Mouse (Mus musculus) liver, adult 2 months (tissue): ENCODE data around the gene Erp29. TPM values are rescaled to one million over a fixed set of nuclear protein-coding genes. Genes with fewer than 3 reads are reported as not detected.

Experiments
- DNase-seq: peaks from one replicate; pipeline ENCODE4 v3.0.0-alpha.2; 2011; ENCODE audit warnings: low read depth, low spot score; ENCODE audit errors: extremely low read depth
- H3K27ac ChIP-seq: fragments of 200-500 bp; replicated peaks from 2 replicates; pipeline ENCODE4 v1.5.1; 2012; ENCODE audit warnings: low read depth, mild to moderate bottlenecking, control low read depth, inconsistent platforms, low read length; ENCODE audit not compliant: insufficient read depth
- H3K27me3 ChIP-seq: fragments of 200-500 bp; 2 replicates; pipeline ENCODE4 v1.6.1; 2012; ENCODE audit warnings: mild to moderate bottlenecking, moderate library complexity, low read length, inconsistent platforms; ENCODE audit not compliant: control insufficient read depth, insufficient read depth
- H3K36me3 ChIP-seq: fragments of 200-500 bp; 2 replicates; pipeline ENCODE4 v1.6.1; 2012; ENCODE audit warnings: low read length, inconsistent platforms; ENCODE audit not compliant: control insufficient read depth, insufficient read depth
- H3K4me1 ChIP-seq: fragments of 200-500 bp; 2 replicates; pipeline ENCODE4 v1.6.1; 2011; ENCODE audit warnings: low read length; ENCODE audit not compliant: control insufficient read depth, insufficient read depth
- H3K4me3 ChIP-seq: fragments of 200-500 bp; 2 replicates; pipeline ENCODE4 v1.5.1; 2011; ENCODE audit warnings: low read depth, mild to moderate bottlenecking, control low read depth, low read length, moderate library complexity; ENCODE audit not compliant: insufficient read depth
- H3K79me2 ChIP-seq: fragments of 200-500 bp; 2 replicates; pipeline ENCODE4 v1.6.1; 2012; ENCODE audit warnings: inconsistent platforms, mild to moderate bottlenecking, low read length, moderate library complexity; ENCODE audit not compliant: control insufficient read depth, insufficient read depth
- H3K9ac ChIP-seq: fragments of 200-500 bp; 2 replicates; pipeline ENCODE4 v1.6.1; 2012; ENCODE audit warnings: low read depth, mild to moderate bottlenecking, control low read depth, inconsistent platforms, low read length
- CTCF ChIP-seq: fragments of 200-500 bp; IDR thresholded peaks from 2 replicates; pipeline ENCODE4 v1.5.1; 2011; ENCODE audit warnings: low read depth, low read length, control low read depth
- POLR2A ChIP-seq: fragments of 200-500 bp; IDR thresholded peaks from 2 replicates; pipeline ENCODE4 v1.6.1; 2011; ENCODE audit warnings: low read length, control low read depth; ENCODE audit not compliant: insufficient read depth; ENCODE audit errors: extremely low read depth
- WGBS: fragments of 180-500 bp; shearing (Covaris S2); methylation state at CpG from one replicate; pipeline ENCODE4 v1.1.7; 2018; 5-methylcytosine and 5-hydroxymethylcytosine counted together
- polyA plus RNA-seq: library from polyadenylated mRNA; depleted of rRNA; stranded (reverse); fragments of >200 nt; gene quantifications from 2 replicates; pipeline ENCODE4 v1.2.3, GENCODE M21; 2012
- total RNA-seq: library from RNA; depleted of rRNA; stranded (reverse); fragments of >200 nt; gene quantifications from 2 replicates; pipeline ENCODE4 v1.2.3, GENCODE M21; 2014

Gene Erp29
- total and polyA plus RNA-seq, 2 experiments: 21.9 to 27.1 TPM

DNA sequence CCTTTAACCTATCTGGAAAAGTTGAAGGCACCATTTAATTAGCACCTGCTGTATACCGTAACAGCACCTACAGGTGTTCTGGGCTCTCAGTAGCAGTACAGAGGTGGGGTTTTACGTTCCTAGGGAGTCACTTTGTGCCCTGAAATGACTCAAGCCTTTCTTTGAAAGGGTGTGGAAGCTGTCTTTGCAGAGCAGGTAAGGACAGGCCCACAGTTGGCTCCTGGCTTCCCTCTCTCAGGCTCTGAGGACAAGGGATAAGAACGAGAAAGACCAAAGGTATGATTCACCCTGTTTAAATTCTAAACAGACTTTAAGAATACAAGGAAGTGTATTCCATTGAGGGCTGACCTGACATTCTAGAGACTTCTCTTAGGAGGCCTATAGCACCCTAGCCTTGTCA, 58.9 kb downstream of the Erp29 start:
- no peak overlapping the region for H3K27ac ChIP-seq
- no peak for DNase-seq
- H3K4me1 ChIP-seq: no peaks in the 10 kb centered on the region
- no peak overlapping the region for H3K4me3 ChIP-seq
- peaks cover 6% of the 10 kb centered on the region; the same call in 1 of the 2 replicates for H3K79me2 ChIP-seq
- H3K27me3 ChIP-seq: no peaks in the 10 kb centered on the region
- H3K9ac ChIP-seq: no peak overlapping the region
- H3K36me3 ChIP-seq: no peaks in the 10 kb centered on the region
- no peak for TF ChIP-seq POLR2A
- no peak for TF ChIP-seq CTCF
- WGBS: 79% methylated on average over 3 of the region's 3 CpGs

DNA sequence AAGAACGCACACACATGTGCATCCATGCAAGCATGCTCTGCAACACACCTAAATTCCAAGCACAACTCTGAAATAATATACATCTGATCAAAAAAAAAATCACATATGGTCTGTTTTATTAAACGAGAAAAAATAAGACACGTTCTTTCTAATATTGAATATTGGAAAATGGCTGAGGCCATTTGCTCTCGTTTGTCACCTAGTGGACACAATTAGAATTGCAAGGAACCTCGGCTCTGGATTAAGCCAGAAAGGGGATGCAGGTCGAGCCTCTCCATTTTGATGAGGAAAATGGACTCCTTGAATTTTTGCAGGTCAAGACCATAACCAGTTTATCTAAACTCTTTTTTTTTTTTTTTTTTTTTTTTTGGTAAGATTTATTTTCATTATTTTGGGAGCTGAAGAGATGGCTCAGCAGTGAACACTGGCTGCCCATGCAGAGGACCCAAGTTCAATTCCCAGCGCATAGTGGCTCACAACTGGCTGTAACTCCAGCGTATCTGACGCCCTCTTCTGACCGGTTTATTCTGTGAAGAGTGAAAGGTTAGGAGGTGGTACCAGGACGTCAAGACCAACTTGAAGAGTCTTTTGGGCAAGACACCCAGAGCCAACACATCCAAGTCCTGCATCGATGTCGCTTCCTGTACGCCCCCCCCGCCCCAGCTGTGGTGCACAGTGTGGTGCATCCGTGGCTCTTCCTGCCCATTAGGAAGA, 59.5 kb downstream of the Erp29 start:
- DNase-seq: peak; percentile 40
- H3K9ac ChIP-seq: no peak overlapping the region
- H3K4me1 ChIP-seq: no peaks in the 10 kb centered on the region
- H3K4me3 ChIP-seq: no peak overlapping the region
- no peaks in the 10 kb centered on the region for H3K36me3 ChIP-seq
- 0 out of 2 replicates have a peak, but pooled peaks cover under 1% of the 10 kb centered on the region for H3K79me2 ChIP-seq
- peak; percentile 50 for TF ChIP-seq CTCF
- TF ChIP-seq POLR2A: no peak
- H3K27ac ChIP-seq: no peak overlapping the region
- WGBS: 48% methylated on average over 16 of the region's 16 CpGs
- H3K27me3 ChIP-seq: no peaks in the 10 kb centered on the region

DNA sequence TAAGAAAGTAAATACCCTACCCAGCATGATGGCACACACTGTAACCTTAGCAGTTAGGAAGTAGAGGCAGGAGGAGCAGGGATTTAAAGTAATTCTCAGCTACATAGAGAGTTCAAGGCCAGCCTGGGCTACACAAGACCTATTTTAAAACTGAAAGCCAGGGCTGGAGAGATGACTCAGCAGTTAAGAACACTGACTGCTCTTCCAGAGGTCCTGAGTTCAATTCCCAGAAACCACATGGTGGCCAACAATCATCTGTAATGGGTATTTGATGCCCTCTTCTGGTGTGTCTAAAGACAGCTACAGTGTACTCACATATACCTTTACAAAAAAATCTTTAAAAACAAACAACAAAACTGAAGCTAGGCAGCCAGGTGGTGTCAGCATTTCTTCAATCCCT, 62.6 kb downstream of the Erp29 start:
- H3K9ac ChIP-seq: no peak overlapping the region
- H3K27me3 ChIP-seq: no peaks in the 10 kb centered on the region
- H3K36me3 ChIP-seq: no peaks in the 10 kb centered on the region
- no peak for TF ChIP-seq POLR2A
- no peak for TF ChIP-seq CTCF
- H3K27ac ChIP-seq: 0 out of 2 replicates have a peak overlapping the region, but pooled peaks have one; percentile 33
- no peak for DNase-seq
- H3K4me1 ChIP-seq: peaks cover 6% of the 10 kb centered on the region
- H3K4me3 ChIP-seq: no peak overlapping the region
- H3K79me2 ChIP-seq: no peaks in the 10 kb centered on the region

DNA sequence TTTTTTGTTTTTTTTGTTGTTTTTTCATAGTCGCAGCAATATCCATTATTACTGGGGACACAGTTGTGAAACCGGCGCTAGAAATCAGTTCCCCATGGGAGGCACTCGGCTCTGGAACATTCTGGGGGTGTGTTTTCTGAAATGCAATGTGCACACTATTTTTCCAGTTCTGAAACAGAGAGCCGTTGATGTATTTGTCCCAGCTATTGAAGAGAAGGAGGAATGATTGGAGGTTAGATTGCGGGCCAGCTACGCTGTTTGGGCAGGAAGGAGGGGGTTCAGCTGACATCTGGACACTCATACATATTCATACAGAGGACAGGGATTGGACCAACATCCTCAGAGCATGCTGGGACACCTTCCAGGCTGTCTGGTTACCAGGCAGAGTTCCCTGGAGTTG, 63.2 kb downstream of the Erp29 start:
- DNase-seq: no peak
- WGBS: 77% methylated on average over 7 of the region's 7 CpGs
- Histone ChIP-seq H3K4me1 (peaks cover 8% of the 10 kb centered on the region), H3K27ac (peak overlapping the region; percentile 33; the same call in 1 of the 2 replicates), H3K27me3 (no peaks in the 10 kb centered on the region), H3K9ac (no peak overlapping the region), H3K4me3 (no peak overlapping the region), H3K36me3 (no peaks in the 10 kb centered on the region), H3K79me2 (no peaks in the 10 kb centered on the region)
- no peak for TF ChIP-seq POLR2A

DNA sequence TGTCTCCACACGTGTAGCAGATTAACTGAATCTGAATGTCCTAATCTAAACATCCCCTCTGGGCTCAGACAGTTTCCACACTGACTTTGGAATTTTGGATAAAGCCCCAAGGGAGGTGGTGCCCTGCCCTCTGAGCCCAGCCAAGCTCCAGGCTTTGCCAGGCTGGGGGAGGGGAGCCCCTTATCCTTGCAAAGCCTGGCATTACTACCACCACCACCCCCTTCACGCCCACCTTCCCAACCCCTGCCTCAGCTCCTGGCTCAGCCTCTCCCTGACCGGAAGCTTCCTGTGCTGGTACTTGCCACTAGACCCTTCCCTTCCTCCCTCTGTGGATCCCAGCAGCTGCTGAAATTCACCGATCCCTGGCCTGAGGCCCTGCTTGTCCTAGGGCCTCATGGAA, 65.2 kb downstream of the Erp29 start:
- Histone ChIP-seq H3K9ac (peak overlapping the region; percentile 14; the same call in 1 of the 2 replicates), H3K79me2 (peaks cover 12% of the 10 kb centered on the region; the same call in 1 of the 2 replicates), H3K27ac (peak overlapping the region; percentile 80), H3K4me3 (no peak overlapping the region), H3K36me3 (no peaks in the 10 kb centered on the region; the same call in 1 of the 2 replicates), H3K4me1 (peaks cover 15% of the 10 kb centered on the region), H3K27me3 (no peaks in the 10 kb centered on the region)
- TF ChIP-seq POLR2A (no peak), CTCF (no peak)
- peak; percentile 70 for DNase-seq
- WGBS: 26% methylated on average over 4 of the region's 4 CpGs

DNA sequence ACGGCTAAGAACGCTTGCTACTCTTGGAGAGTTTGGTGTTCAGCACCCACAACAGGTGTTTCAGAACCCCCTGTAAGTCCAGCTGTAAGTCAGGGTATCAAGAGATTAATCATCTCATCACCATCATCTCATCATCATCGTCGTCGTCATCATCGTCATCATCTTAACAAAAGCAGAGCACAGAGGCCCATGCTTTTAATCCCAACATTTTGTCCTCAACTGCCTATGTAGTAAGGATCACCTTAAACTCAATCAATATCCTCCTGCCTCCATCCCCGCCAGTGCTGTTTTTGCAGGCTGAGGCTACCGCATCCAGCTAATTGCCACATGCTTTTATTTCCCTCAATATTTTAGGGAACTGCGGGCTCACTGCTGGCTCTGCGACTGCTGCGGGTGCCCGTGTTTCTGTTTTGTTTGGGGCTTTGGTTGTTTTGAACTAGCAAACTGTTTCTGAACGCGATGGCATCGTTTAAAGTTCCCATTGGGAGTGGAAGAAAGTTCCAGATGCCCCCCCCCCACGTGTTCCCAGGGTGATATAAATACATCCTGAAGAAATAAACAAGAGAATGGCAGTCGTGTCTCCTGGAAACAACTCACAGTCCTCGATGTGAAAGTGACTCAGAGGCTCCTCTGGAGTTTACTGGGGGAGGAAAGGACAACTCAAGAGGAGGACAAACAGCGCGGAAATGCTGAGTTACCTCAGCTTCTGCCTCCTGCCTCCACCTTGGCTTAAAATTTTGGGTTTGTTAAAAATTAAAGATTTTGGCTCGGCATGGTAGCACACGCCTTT, 66.0 kb downstream of the Erp29 start:
- WGBS: 35% methylated on average over 22 of the region's 22 CpGs
- Histone ChIP-seq H3K4me3 (peak overlapping the region; percentile 55; the same call in 1 of the 2 replicates), H3K36me3 (no peaks in the 10 kb centered on the region; the same call in 1 of the 2 replicates), H3K4me1 (peaks cover 15% of the 10 kb centered on the region), H3K27me3 (no peaks in the 10 kb centered on the region), H3K9ac (no peak overlapping the region), H3K27ac (peak overlapping the region; percentile 80), H3K79me2 (peaks cover 17% of the 10 kb centered on the region; the same call in 1 of the 2 replicates)
- TF ChIP-seq CTCF (no peak), POLR2A (no peak)
- no peak for DNase-seq
